Mouse (Mus musculus) hindbrain, embryonic 13.5 days (tissue): ENCODE measurements around the gene Lilrb4a. TPM values are rescaled to one million over a fixed set of nuclear protein-coding genes. Genes with fewer than 3 reads are reported as not detected.

Experiments
- ATAC-seq: fragments of 200-750 bp; cut with Nextera tagmentation; 2 replicates; pipeline ENCODE4 v1.8.0; 2017; ENCODE audit warnings: moderate TSS enrichment; ENCODE audit not compliant: low FRiP score
- H3K27ac ChIP-seq: fragments of 300-500 bp; sonication (generic); 2 replicates; pipeline ENCODE4 v1.5.1; 2015; ENCODE audit warnings: inconsistent platforms, mild to moderate bottlenecking, moderate library complexity
- H3K27me3 ChIP-seq: fragments of 300-500 bp; sonication (generic); 2 replicates; pipeline ENCODE4 v1.6.1; 2015; ENCODE audit warnings: mild to moderate bottlenecking, inconsistent platforms
- H3K36me3 ChIP-seq: fragments of 300-500 bp; sonication (generic); 2 replicates; pipeline ENCODE4 v1.6.1; 2015; ENCODE audit warnings: mild to moderate bottlenecking, inconsistent platforms
- H3K4me1 ChIP-seq: fragments of 300-500 bp; sonication (generic); replicated peaks from 2 replicates; pipeline ENCODE4 v1.6.1; 2015; ENCODE audit warnings: inconsistent platforms
- H3K4me2 ChIP-seq: fragments of 300-500 bp; sonication (generic); 2 replicates; pipeline ENCODE4 v1.6.1; 2015; ENCODE audit warnings: inconsistent platforms, mild to moderate bottlenecking, moderate library complexity
- H3K4me3 ChIP-seq: fragments of 300-500 bp; sonication (generic); 2 replicates; pipeline ENCODE4 v1.5.1; 2015; ENCODE audit warnings: mild to moderate bottlenecking, inconsistent platforms
- H3K9ac ChIP-seq: fragments of 300-500 bp; sonication (generic); 2 replicates; pipeline ENCODE4 v1.6.1; 2015; ENCODE audit warnings: mild to moderate bottlenecking, inconsistent platforms
- H3K9me3 ChIP-seq: fragments of 300-500 bp; sonication (generic); 2 replicates; pipeline ENCODE4 v1.6.1; 2016; ENCODE audit warnings: inconsistent platforms
- WGBS: fragments of 180-500 bp; shearing (Covaris S2); methylation state at CpG from one replicate; pipeline ENCODE4 v1.1.7; 2015; 5-methylcytosine and 5-hydroxymethylcytosine counted together
- polyA plus RNA-seq: library from polyadenylated mRNA; unstranded; fragments of >200 nt; fragmentation: Nextera tagmentation; extraction: Ambion mirVana; gene quantifications from 2 replicates; pipeline ENCODE4 v1.2.1, GENCODE M21; 2015

Gene Lilrb4a
- polyA plus RNA-seq, 1 experiment from 2014 or later = 0.77 TPM

DNA sequence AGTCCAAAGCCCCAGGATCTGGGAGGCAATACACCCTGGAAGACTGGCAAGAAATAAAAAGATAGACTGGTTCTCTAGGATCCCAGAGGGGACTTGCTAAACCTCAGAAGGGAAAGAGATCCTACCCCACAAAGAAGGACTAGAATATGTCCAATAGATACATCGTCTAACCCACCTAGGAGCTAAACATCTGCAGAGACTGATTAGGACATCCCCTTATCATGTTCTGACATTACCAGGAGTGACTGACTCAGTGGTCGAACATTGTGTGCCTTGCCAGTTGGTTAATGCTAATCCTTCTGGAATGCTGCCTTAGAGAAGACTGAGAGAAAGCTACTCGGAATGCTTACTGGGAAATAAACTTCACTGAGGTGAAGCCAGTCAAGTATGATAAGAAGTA lies 38.7 kb downstream of the Lilrb4a start:
- H3K4me1 ChIP-seq = no peaks in the 10 kb centered on the region
- 90% methylated on average over 3 of the region's 3 CpGs for WGBS
- H3K36me3 ChIP-seq = no peaks in the 10 kb centered on the region
- H3K27me3 ChIP-seq = no peaks in the 10 kb centered on the region
- H3K9me3 ChIP-seq = no peaks in the 10 kb centered on the region
- H3K27ac ChIP-seq = no peak overlapping the region
- H3K4me3 ChIP-seq = no peak overlapping the region
- no peak overlapping the region for H3K9ac ChIP-seq
- no peak overlapping the region for H3K4me2 ChIP-seq
- no peak for ATAC-seq

DNA sequence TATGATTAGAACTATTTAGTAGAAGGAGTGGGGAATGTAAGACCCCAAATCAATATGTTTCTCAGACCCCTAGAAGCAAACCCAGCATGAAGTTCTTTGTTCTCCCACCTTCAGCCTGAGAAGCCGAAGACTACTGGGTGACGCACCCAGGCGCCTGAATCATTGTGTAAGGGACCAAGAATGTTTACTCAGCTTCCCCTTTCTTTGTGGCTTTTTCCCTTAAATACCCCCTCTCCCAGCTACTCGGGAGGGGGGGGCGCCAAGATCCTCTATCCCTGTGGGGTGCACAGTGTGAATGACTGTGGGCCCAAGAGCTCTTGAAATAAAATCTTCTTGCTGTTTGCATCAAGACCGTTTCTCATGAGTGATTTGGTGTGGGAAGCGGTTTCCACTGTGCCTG lies 40.1 kb downstream of the Lilrb4a start:
- Histone ChIP-seq H3K4me3 (no peak overlapping the region), H3K27me3 (no peaks in the 10 kb centered on the region), H3K9me3 (no peaks in the 10 kb centered on the region), H3K9ac (no peak overlapping the region), H3K4me1 (no peaks in the 10 kb centered on the region), H3K27ac (no peak overlapping the region), H3K4me2 (no peak overlapping the region), H3K36me3 (no peaks in the 10 kb centered on the region)
- WGBS = 91% methylated on average over 7 of the region's 7 CpGs
- ATAC-seq = no peak

Other genes starting within 250 kb of the Lilrb4a start
- not detected in 2 replicates for gene Gm49339, start 10.3 kb upstream of the Lilrb4a start, polyA plus RNA-seq
- 0.17 TPM in 1 of 2 replicates, not detected in the other for gene Lilr4b, start 10.3 kb upstream of the Lilrb4a start, polyA plus RNA-seq
- gene Fam162b, start 99.6 kb downstream of the Lilrb4a start, polyA plus RNA-seq = 2.3 and 2.4 TPM in 2 replicates
- gene Gprc6a, start 140.5 kb downstream of the Lilrb4a start, polyA plus RNA-seq = not detected in 2 replicates
- not detected in 2 replicates for gene Rfx6, start 186.8 kb downstream of the Lilrb4a start, polyA plus RNA-seq